Mouse (Mus musculus): Measurements from ENCODE around the gene Car10. TPM values are rescaled to one million over a fixed set of nuclear protein-coding genes. Genes with fewer than 3 reads are reported as not detected.

Gene Car10
- polyA plus RNA-seq, 1 experiment = not detected

GRCm38 (mm10) chr11:93639410-93639809 is 541.6 kb downstream of the Car10 start:
- TF ChIP-seq GATA1 (IDR thresholded peaks at IDR 0.05; ENCODE audit: low read length) = no peak

- TF ChIP-seq GATA1 (IDR thresholded peaks at IDR 0.05; ENCODE audit: low read length) = no peak
Measured at GRCm38 (mm10) chr11:93640954-93641353, 543.1 kb downstream of the Car10 start.

- no peak for TF ChIP-seq GATA1 (IDR thresholded peaks at IDR 0.05; ENCODE audit: low read length)
Measured at GRCm38 (mm10) chr11:93642331-93642730, 544.5 kb downstream of the Car10 start.

- no peak for TF ChIP-seq GATA1 (IDR thresholded peaks at IDR 0.05; ENCODE audit: low read length)
Measured at GRCm38 (mm10) chr11:93643006-93643405, 545.2 kb downstream of the Car10 start.

- TF ChIP-seq GATA1 (IDR thresholded peaks at IDR 0.05; ENCODE audit: low read length) = no peak
Measured at GRCm38 (mm10) chr11:93643436-93643835, 545.6 kb downstream of the Car10 start.

GRCm38 (mm10) chr11:93646216-93646615 is 548.4 kb downstream of the Car10 start:
- TF ChIP-seq GATA1 (IDR thresholded peaks at IDR 0.05; ENCODE audit: low read length) = no peak

Data from G1E-ER4 (cell line).